Comparison of ENCODE assay signal across 13 mouse cellular contexts in the genomic region with DNA sequence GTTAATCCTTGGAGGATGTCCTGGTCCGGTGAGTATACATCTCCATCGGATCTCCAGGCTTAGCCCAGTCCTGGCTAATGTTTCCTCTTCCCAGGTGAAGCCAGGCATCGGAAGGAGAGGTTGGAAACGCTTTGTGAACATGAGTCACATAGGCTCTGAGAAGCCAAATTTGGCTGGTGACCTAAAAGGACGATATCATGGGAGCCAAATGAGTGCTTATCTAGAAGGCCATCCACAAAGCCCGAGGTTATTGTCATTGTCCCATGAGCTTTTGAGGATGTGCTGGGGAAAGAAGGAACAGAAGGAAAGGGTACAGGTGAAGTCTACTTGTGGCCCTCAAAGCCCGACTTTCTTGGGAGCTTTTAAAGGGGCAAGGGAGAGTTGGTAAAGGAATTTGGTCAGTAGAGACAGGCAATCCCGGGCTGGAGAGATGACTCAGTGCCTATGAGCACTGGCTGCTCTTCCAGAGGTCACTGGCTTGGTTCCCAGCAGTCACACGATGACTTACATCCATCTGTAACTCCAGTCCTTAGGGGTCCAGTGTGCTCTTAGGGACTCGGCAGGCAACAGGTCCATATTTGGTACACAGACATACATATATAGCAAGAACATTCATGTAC. TPM values are rescaled to one million over a fixed set of nuclear protein-coding genes. Genes with fewer than 3 reads are reported as not detected.
DNase-seq lines count a peak whose midpoint lies in the region; ATAC-seq and TF ChIP-seq lines count a peak whose summit lies in the region.
"Had no signal": no experiment of that assay in that cellular context is flagged by ENCODE, and none has a peak within 500 bp of the region (broad histone marks: within the 10 kb centered on the region; RNA-seq: fewer than 3 reads in every experiment).

No protein-coding gene starts in this region.

- H3K9me3 ChIP-seq in midbrain, embryonic 11.5 days (ENCODE audit: control insufficient read depth, low read length) = no peaks in the 10 kb centered on the region
- H3K9me3 ChIP-seq in midbrain, postnatal 0 days (ENCODE audit: low read length) = no peaks in the 10 kb centered on the region
- H3K9me3 ChIP-seq: G1E; neural tube, embryonic 12.5 days had no signal

- H3K27me3 ChIP-seq in midbrain, embryonic 11.5 days (ENCODE audit: control insufficient read depth, insufficient read depth, low read length) = no peaks in the 10 kb centered on the region
- H3K27me3 ChIP-seq in midbrain, postnatal 0 days (ENCODE audit: insufficient read depth, low read length) = no peaks in the 10 kb centered on the region
- H3K27me3 ChIP-seq: neural tube, embryonic 12.5 days had no signal

- TF ChIP-seq POLR2A in bone marrow, adult 2 months (IDR thresholded peaks at IDR 0.05; ENCODE audit: borderline replicate concordance, control insufficient read depth, low read depth, low read length) = no peak

- peak overlapping the region; percentile 14; the same call in 1 of the 2 replicates for H3K27ac ChIP-seq in midbrain, embryonic 11.5 days (ENCODE audit: low read depth, low read length)
- H3K27ac ChIP-seq in midbrain, postnatal 0 days (ENCODE audit: low read depth, low read length) = no peak overlapping the region
- H3K27ac ChIP-seq in bone marrow, adult 2 months (ENCODE audit: control insufficient read depth, insufficient read depth, low read depth, low read length, poor library complexity) = 0 out of 2 replicates have a peak overlapping the region, but pooled peaks have one; percentile 32
- H3K27ac ChIP-seq: hindbrain, embryonic 14.5 days; macrophage; neural tube, embryonic 12.5 days had no signal

- intact Hi-C loops in heart, postnatal 14 days (cut with DNase I) = no loop called here

- H3K4me1 ChIP-seq in midbrain, embryonic 11.5 days (ENCODE audit: control insufficient read depth, insufficient read depth, low read length) = no peaks in the 10 kb centered on the region
- no peaks in the 10 kb centered on the region for H3K4me1 ChIP-seq in midbrain, postnatal 0 days (ENCODE audit: insufficient read depth, low read length)
- H3K4me1 ChIP-seq in bone marrow, adult 2 months (ENCODE audit: control insufficient read depth, insufficient read depth, low read length) = no peaks in the 10 kb centered on the region; the same call in 1 of the 2 replicates
- H3K4me1 ChIP-seq: neural tube, embryonic 12.5 days had no signal

- ATAC-seq in midbrain, embryonic 11.5 days (ENCODE audit: low FRiP score) = no peak
- no peak for ATAC-seq in midbrain, postnatal 0 days (ENCODE audit: low FRiP score)

- 83% methylated on average over 10 of the region's 10 CpGs for WGBS in midbrain, embryonic 11.5 days
- WGBS in midbrain, postnatal 0 days = 79% methylated on average over 10 of the region's 10 CpGs
- 78% methylated on average over 10 of the region's 10 CpGs for WGBS in bone marrow, adult 2 months

- no peak overlapping the region for H3K4me2 ChIP-seq in midbrain, embryonic 11.5 days
- no peak overlapping the region for H3K4me2 ChIP-seq in midbrain, postnatal 0 days (ENCODE audit: low read depth, low read length, poor library complexity, severe bottlenecking)
- H3K4me2 ChIP-seq: hindbrain, embryonic 14.5 days; neural tube, embryonic 12.5 days had no signal

- H3K36me3 ChIP-seq in midbrain, embryonic 11.5 days (ENCODE audit: control insufficient read depth, insufficient read depth, low read length) = no peaks in the 10 kb centered on the region
- no peaks in the 10 kb centered on the region for H3K36me3 ChIP-seq in midbrain, postnatal 0 days (ENCODE audit: insufficient read depth, low read length)
- H3K36me3 ChIP-seq: G1E; neural tube, embryonic 12.5 days had no signal

- no peak for DNase-seq in midbrain, embryonic 11.5 days (ENCODE audit: low spot score, missing footprints)
- no peak for DNase-seq in midbrain, postnatal 0 days (ENCODE audit: low spot score)
- DNase-seq in heart, postnatal 14 days = peak; percentile 31 to 41
- DNase-seq in urinary bladder, postnatal 36 days (ENCODE audit: low spot score in 2 of 2) = no peak
- DNase-seq in layer of hippocampus, adult 18-20 months (ENCODE audit: low spot score in 2 of 2) = no peak
- DNase-seq in kidney, adult 8-10 months = no peak
- DNase-seq: kidney, postnatal 10 days had no signal

- H3K4me3 ChIP-seq in midbrain, embryonic 11.5 days (ENCODE audit: low read depth, low read length) = no peak overlapping the region
- H3K4me3 ChIP-seq in midbrain, postnatal 0 days (ENCODE audit: low read depth, low read length) = no peak overlapping the region
- H3K4me3 ChIP-seq in bone marrow, adult 2 months (replicated peaks; ENCODE audit: control insufficient read depth, low read depth, low read length) = no peak overlapping the region
- H3K4me3 ChIP-seq: neural tube, embryonic 12.5 days had no signal

- H3K9ac ChIP-seq in midbrain, embryonic 11.5 days (ENCODE audit: low read length) = no peak overlapping the region
- no peak overlapping the region for H3K9ac ChIP-seq in midbrain, postnatal 0 days (replicated peaks; ENCODE audit: low read length, poor library complexity, severe bottlenecking)
- H3K9ac ChIP-seq: hindbrain, embryonic 14.5 days; neural tube, embryonic 12.5 days had no signal

- no peak for TF ChIP-seq CTCF in midbrain, postnatal 0 days (IDR thresholded peaks at IDR 0.05)
- no peak for TF ChIP-seq CTCF in bone marrow, adult 2 months (IDR thresholded peaks at IDR 0.05; ENCODE audit: control insufficient read depth, insufficient read depth, low read length)

RNA-seq across cellular contexts. Expression of gene Anapc15-ps, which starts 42.4 kb away (rescaled TPM):
- not detected in 2 replicates for polyA plus RNA-seq in midbrain, embryonic 11.5 days (2014; fragmentation: Nextera tagmentation; extraction: Ambion mirVana)
- not detected in 2 replicates for total RNA-seq in midbrain, postnatal 0 days (2014; rRNA removed)
- not detected in 2 replicates for polyA plus RNA-seq in midbrain, postnatal 0 days (2015; fragmentation: Nextera tagmentation; extraction: Ambion mirVana)
- polyA plus RNA-seq in bone marrow, adult 2 months (2011; ENCODE audit: insufficient read depth, insufficient read length, low replicate concordance, missing spikeins) = 28.2 TPM in 1 of 2 replicates, not detected in the other
- total RNA-seq in heart, postnatal 14 days (2021) = not detected
- not detected for total RNA-seq in layer of hippocampus, adult 18-20 months (2021)
- total RNA-seq: gastrocnemius, adult 8-10 months had no signal
- polyA plus RNA-seq: G1E; hindbrain, embryonic 14.5 days; neural tube, embryonic 12.5 days had no signal

Comparison
In these comparisons a context has a peak if more than half of its experiments do, and no peak if none do; other contexts are left out.
1. DNase-seq: peak in heart, postnatal 14 days (2 of 2); none in midbrain, embryonic 11.5 days (single experiment), midbrain, postnatal 0 days (single experiment), urinary bladder, postnatal 36 days (0 of 2), layer of hippocampus, adult 18-20 months (0 of 2) and kidney, adult 8-10 months (0 of 2).